17 mouse cellular contexts compared by ENCODE assay signal in the genomic region with DNA sequence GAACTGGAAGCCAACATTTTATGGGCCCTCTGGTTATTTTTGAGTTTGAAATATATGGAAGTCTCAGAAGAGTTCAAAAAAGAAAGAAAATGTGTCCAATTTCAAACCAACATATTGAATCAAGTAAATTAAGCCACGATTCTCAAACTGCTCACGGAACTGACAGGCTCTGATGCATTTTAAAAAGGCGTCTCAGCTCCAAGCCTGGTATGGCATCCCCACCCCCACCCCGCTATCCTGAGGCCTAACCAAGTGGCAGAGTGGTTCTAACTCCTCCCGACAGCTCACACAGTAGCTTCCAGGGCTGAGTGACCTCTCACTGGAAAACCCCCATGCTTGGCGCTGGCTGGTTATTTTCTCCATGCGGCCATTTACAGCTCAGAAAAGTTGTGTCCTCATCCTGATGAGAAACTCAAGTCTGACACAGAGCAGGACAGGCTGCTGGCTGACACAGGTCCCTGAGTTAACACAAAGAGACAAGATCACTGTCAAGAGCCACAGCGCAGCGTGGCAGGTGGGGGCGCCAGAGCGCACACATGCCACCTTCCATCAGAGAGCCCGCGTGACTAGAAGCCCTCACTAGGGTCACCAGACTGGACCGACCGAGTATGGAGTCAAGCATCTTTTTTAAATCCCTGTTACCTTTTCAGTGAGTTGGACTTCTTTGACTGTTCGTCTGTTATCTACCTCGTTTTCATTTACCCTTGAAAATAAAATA. TPM values are rescaled to one million over a fixed set of nuclear protein-coding genes. Genes with fewer than 3 reads are reported as not detected.
DNase-seq lines count a peak whose midpoint lies in the region; ATAC-seq and TF ChIP-seq lines count a peak whose summit lies in the region.
"Had no signal": no experiment of that assay in that cellular context is flagged by ENCODE, and none has a peak within 500 bp of the region (broad histone marks: within the 10 kb centered on the region; RNA-seq: fewer than 3 reads in every experiment).

No protein-coding gene starts in this region.

- H3K27me3 ChIP-seq in forebrain, embryonic 16.5 days (replicated peaks; ENCODE audit: control insufficient read depth, insufficient read depth, low read length): no peaks in the 10 kb centered on the region
- no peaks in the 10 kb centered on the region for H3K27me3 ChIP-seq in forebrain, embryonic 10.5 days (ENCODE audit: poor library complexity, severe bottlenecking)
- H3K27me3 ChIP-seq in liver, embryonic 14.5 days (ENCODE audit: control insufficient read depth, insufficient read depth, low read length): no peaks in the 10 kb centered on the region
- H3K27me3 ChIP-seq in liver, embryonic 11.5 days (replicated peaks; ENCODE audit: control insufficient read depth, insufficient read depth, low read length): no peaks in the 10 kb centered on the region
- no peaks in the 10 kb centered on the region for H3K27me3 ChIP-seq in E14TG2a.4 (ENCODE audit: insufficient read depth, low read length)
- H3K27me3 ChIP-seq: hindbrain, embryonic 15.5 days had no signal

- H3K4me3 ChIP-seq in forebrain, embryonic 16.5 days (replicated peaks; ENCODE audit: low read length): no peak overlapping the region
- H3K4me3 ChIP-seq in forebrain, embryonic 10.5 days: no peak overlapping the region
- H3K4me3 ChIP-seq in liver, embryonic 14.5 days (ENCODE audit: insufficient read depth in 1 of 2, low read depth in 2 of 2, low read length in 2 of 2): no peak overlapping the region
- no peak overlapping the region for H3K4me3 ChIP-seq in liver, embryonic 11.5 days (ENCODE audit: low read depth, low read length)
- H3K4me3 ChIP-seq in E14TG2a.4 (replicated peaks; ENCODE audit: low read length): no peak overlapping the region
- H3K4me3 ChIP-seq: heart, embryonic 15.5 days; hindbrain, embryonic 15.5 days; myocyte had no signal

- no peak overlapping the region for H3K9ac ChIP-seq in forebrain, embryonic 16.5 days (replicated peaks; ENCODE audit: low read depth, low read length)
- H3K9ac ChIP-seq in liver, embryonic 14.5 days (replicated peaks): no peak overlapping the region
- H3K9ac ChIP-seq in liver, embryonic 11.5 days (ENCODE audit: low read depth, low read length): no peak overlapping the region
- H3K9ac ChIP-seq: heart, embryonic 15.5 days; hindbrain, embryonic 15.5 days had no signal

- ATAC-seq in forebrain, embryonic 16.5 days: peak; percentile 47; the same call in 1 of the 2 replicates
- no peak for ATAC-seq in liver, embryonic 14.5 days (ENCODE audit: insufficient read depth)
- ATAC-seq in liver, embryonic 11.5 days (replicated peaks; ENCODE audit: low FRiP score): no peak

- H3K36me3 ChIP-seq in forebrain, embryonic 16.5 days (ENCODE audit: control insufficient read depth, insufficient read depth): no peaks in the 10 kb centered on the region
- H3K36me3 ChIP-seq in forebrain, embryonic 10.5 days (replicated peaks): no peaks in the 10 kb centered on the region
- H3K36me3 ChIP-seq in liver, embryonic 14.5 days (replicated peaks; ENCODE audit: control insufficient read depth, insufficient read depth, low read depth): no peaks in the 10 kb centered on the region
- H3K36me3 ChIP-seq in liver, embryonic 11.5 days (ENCODE audit: control insufficient read depth, insufficient read depth, low read length): no peaks in the 10 kb centered on the region
- H3K36me3 ChIP-seq in E14TG2a.4 (ENCODE audit: insufficient read depth, low read length): no peaks in the 10 kb centered on the region
- H3K36me3 ChIP-seq: G1E; heart, embryonic 15.5 days; hindbrain, embryonic 15.5 days had no signal

- peak overlapping the region; percentile 61 for H3K27ac ChIP-seq in forebrain, embryonic 16.5 days (ENCODE audit: low read length)
- H3K27ac ChIP-seq in forebrain, embryonic 10.5 days: no peak overlapping the region
- no peak overlapping the region for H3K27ac ChIP-seq in liver, embryonic 14.5 days
- no peak overlapping the region for H3K27ac ChIP-seq in liver, embryonic 11.5 days (ENCODE audit: low read depth, low read length)
- H3K27ac ChIP-seq: heart, embryonic 15.5 days; hindbrain, embryonic 15.5 days had no signal

- peaks cover 15% of the 10 kb centered on the region for H3K4me1 ChIP-seq in forebrain, embryonic 16.5 days (replicated peaks; ENCODE audit: control insufficient read depth, insufficient read depth, low read length)
- H3K4me1 ChIP-seq in forebrain, embryonic 10.5 days: peaks cover 10% of the 10 kb centered on the region
- no peaks in the 10 kb centered on the region for H3K4me1 ChIP-seq in liver, embryonic 14.5 days (replicated peaks; ENCODE audit: control insufficient read depth in 2 of 2, insufficient read depth in 2 of 2, low read length in 1 of 2)
- no peaks in the 10 kb centered on the region for H3K4me1 ChIP-seq in liver, embryonic 11.5 days (replicated peaks; ENCODE audit: control insufficient read depth, insufficient read depth, low read length)
- no peaks in the 10 kb centered on the region; the same call in 1 of the 2 replicates for H3K4me1 ChIP-seq in E14TG2a.4 (replicated peaks; ENCODE audit: low read depth, low read length)
- H3K4me1 ChIP-seq: heart, embryonic 15.5 days; hindbrain, embryonic 15.5 days had no signal

- TF ChIP-seq EP300 in liver, embryonic 14.5 days (IDR thresholded peaks at IDR 0.05; ENCODE audit: low read depth): no peak

- H3K4me2 ChIP-seq in forebrain, embryonic 16.5 days (ENCODE audit: low read length): no peak overlapping the region
- no peak overlapping the region for H3K4me2 ChIP-seq in liver, embryonic 14.5 days (ENCODE audit: low read depth)
- H3K4me2 ChIP-seq in liver, embryonic 11.5 days: no peak overlapping the region
- H3K4me2 ChIP-seq: heart, embryonic 15.5 days; hindbrain, embryonic 15.5 days had no signal

- WGBS in forebrain, embryonic 16.5 days: 57% methylated on average over 17 of the region's 17 CpGs
- 64% methylated on average over 17 of the region's 17 CpGs for WGBS in forebrain, embryonic 10.5 days
- WGBS in liver, embryonic 14.5 days (ENCODE audit: insufficient replicate concordance): 48% methylated on average over 17 of the region's 17 CpGs
- WGBS in liver, embryonic 11.5 days: 53% methylated on average over 17 of the region's 17 CpGs

- H3K9me3 ChIP-seq in forebrain, embryonic 16.5 days (ENCODE audit: control insufficient read depth, low read length): no peaks in the 10 kb centered on the region
- H3K9me3 ChIP-seq in forebrain, embryonic 10.5 days: no peaks in the 10 kb centered on the region
- no peaks in the 10 kb centered on the region for H3K9me3 ChIP-seq in liver, embryonic 14.5 days (ENCODE audit: control insufficient read depth, low read length)
- H3K9me3 ChIP-seq in liver, embryonic 11.5 days (ENCODE audit: control insufficient read depth, low read length): no peaks in the 10 kb centered on the region
- H3K9me3 ChIP-seq in E14TG2a.4 (ENCODE audit: low read length): 0 out of 2 replicates have a peak, but pooled peaks cover 4% of the 10 kb centered on the region
- H3K9me3 ChIP-seq: heart, embryonic 15.5 days; hindbrain, embryonic 15.5 days had no signal

- no peak for DNase-seq in forebrain, embryonic 10.5 days (ENCODE audit: extremely low spot score, low spot score)
- no peak for DNase-seq in liver, embryonic 14.5 days (ENCODE audit: low read depth in 3 of 3, low spot score in 3 of 3)
- no peak for DNase-seq in liver, embryonic 11.5 days (ENCODE audit: low spot score)
- DNase-seq in ZHBTc4 (ENCODE audit: low read depth, low spot score): peak; percentile 41
- DNase-seq in kidney, adult 9 months: no peak
- no peak for DNase-seq in heart, adult 9 months (ENCODE audit: low spot score in 2 of 2)
- DNase-seq: kidney, adult 2 months; kidney, postnatal 4 days; liver; spleen, adult 18-20 months; thymus, postnatal 36 days had no signal

- 0 out of 2 replicates have a peak, but pooled peaks have one; percentile 12 for TF ChIP-seq CTCF in liver, embryonic 14.5 days (IDR thresholded peaks at IDR 0.05; ENCODE audit: low read depth)
- peak; percentile 32 for TF ChIP-seq CTCF in E14TG2a.4 (conservative IDR thresholded peaks at IDR 0.05; ENCODE audit: low read length)

RNA-seq across cellular contexts. Expression of gene Efcab6, which starts 55.7 kb away (rescaled TPM):
- polyA plus RNA-seq in forebrain, embryonic 16.5 days (2015; fragmentation: Nextera tagmentation; extraction: Ambion mirVana): 2.8 and 3.7 TPM in 2 replicates
- polyA plus RNA-seq in forebrain, embryonic 10.5 days (2016; fragmentation: Nextera tagmentation; extraction: Ambion mirVana): 0.19 and 0.23 TPM in 2 replicates
- polyA plus RNA-seq in liver, embryonic 14.5 days (2012; rRNA removed): not detected in 2 replicates
- not detected in 2 replicates for polyA plus RNA-seq in liver, embryonic 14.5 days (2014; fragmentation: Nextera tagmentation; extraction: Ambion mirVana)
- polyA plus RNA-seq in liver, embryonic 11.5 days (2014; fragmentation: Nextera tagmentation; extraction: Ambion mirVana): not detected in 2 replicates
- polyA plus RNA-seq: G1E, myocyte had no signal
